8 mouse cellular contexts compared by ENCODE assay signal in genomic region chr7:112823621-112824020, GRCm38 (mm10).
DNase-seq lines count a peak whose midpoint lies in the region; ATAC-seq and TF ChIP-seq lines count a peak whose summit lies in the region.

No protein-coding gene starts in this region.

- peaks cover 40 to 75% of the 10 kb centered on the region in 2 experiments for H3K4me1 ChIP-seq in heart, embryonic 14.5 days (ENCODE audit: control insufficient read depth in 2 of 2, insufficient read depth in 2 of 2, low read length in 2 of 2)
- peaks cover 54% of the 10 kb centered on the region for H3K4me1 ChIP-seq in kidney, postnatal 0 days (replicated peaks; ENCODE audit: insufficient read depth, low read length)
- peaks cover 0 to 20% of the 10 kb centered on the region in 2 experiments; a peak in 2 of 4 replicates for H3K4me1 ChIP-seq in liver, embryonic 14.5 days (replicated peaks; ENCODE audit: control insufficient read depth in 2 of 2, insufficient read depth in 2 of 2, low read length in 1 of 2)
- peaks cover 67% of the 10 kb centered on the region for H3K4me1 ChIP-seq in neural tube, embryonic 11.5 days (ENCODE audit: control insufficient read depth, insufficient read depth, low read length)

- H3K36me3 ChIP-seq in heart, embryonic 14.5 days (ENCODE audit: control insufficient read depth, insufficient read depth, low read length) = no peaks in the 10 kb centered on the region
- no peaks in the 10 kb centered on the region for H3K36me3 ChIP-seq in kidney, postnatal 0 days (ENCODE audit: insufficient read depth, low read length)
- no peaks in the 10 kb centered on the region for H3K36me3 ChIP-seq in liver, embryonic 14.5 days (replicated peaks; ENCODE audit: control insufficient read depth, insufficient read depth, low read depth)
- no peaks in the 10 kb centered on the region; the same call in 1 of the 2 replicates for H3K36me3 ChIP-seq in neural tube, embryonic 11.5 days (ENCODE audit: control insufficient read depth, insufficient read depth, low read length)

- peak; percentile 67 for ATAC-seq in heart, embryonic 14.5 days (ENCODE audit: insufficient number of reproducible peaks, insufficient read depth, low FRiP score, low read depth)
- peak; percentile 79 for ATAC-seq in kidney, postnatal 0 days (replicated peaks; ENCODE audit: low FRiP score, low read depth)
- peak; percentile 64; the same call in 1 of the 2 replicates for ATAC-seq in liver, embryonic 14.5 days (ENCODE audit: insufficient read depth)
- ATAC-seq in neural tube, embryonic 11.5 days (ENCODE audit: insufficient read depth, low FRiP score, low TSS enrichment) = peak; percentile 73

- peak; percentile 96 for DNase-seq in heart, adult 11 months
- no peak for DNase-seq in heart, postnatal 36 days
- DNase-seq in embryo, embryonic 11.5 days (ENCODE audit: low read depth, low spot score) = peak; percentile 71
- DNase-seq in kidney, postnatal 0 days (ENCODE audit: low spot score) = peak; percentile 92
- peak in 1 of 3 experiments; percentile 4 for DNase-seq in liver, embryonic 14.5 days (ENCODE audit: low read depth in 3 of 3, low spot score in 3 of 3)
- DNase-seq in neural tube, embryonic 11.5 days (ENCODE audit: low spot score) = peak; percentile 87
- no peak for DNase-seq in thymus, adult 18-20 months

- H3K27me3 ChIP-seq in heart, embryonic 14.5 days (ENCODE audit: control insufficient read depth, insufficient read depth, low read length) = no peaks in the 10 kb centered on the region
- H3K27me3 ChIP-seq in kidney, postnatal 0 days (ENCODE audit: insufficient read depth, low read length) = no peaks in the 10 kb centered on the region
- no peaks in the 10 kb centered on the region for H3K27me3 ChIP-seq in liver, embryonic 14.5 days (ENCODE audit: control insufficient read depth, insufficient read depth, low read length)
- no peaks in the 10 kb centered on the region for H3K27me3 ChIP-seq in neural tube, embryonic 11.5 days (ENCODE audit: control insufficient read depth, insufficient read depth, low read length)

- intact Hi-C loops in heart, postnatal 36 days (cut with DNase I) = no loop called here

- peak overlapping the region; percentile 69 to 79 for H3K27ac ChIP-seq in heart, embryonic 14.5 days (replicated peaks in 1 of 2; ENCODE audit: control insufficient read depth in 1 of 2, insufficient read depth in 1 of 2, low read depth in 2 of 2, low read length in 2 of 2)
- H3K27ac ChIP-seq in kidney, postnatal 0 days = peak overlapping the region; percentile 54; the same call in 1 of the 2 replicates
- H3K27ac ChIP-seq in liver, embryonic 14.5 days = no peak overlapping the region
- no peak overlapping the region for H3K27ac ChIP-seq in neural tube, embryonic 11.5 days (ENCODE audit: low read depth, low read length)

- H3K9me3 ChIP-seq in heart, embryonic 14.5 days (ENCODE audit: control insufficient read depth, low read length) = no peaks in the 10 kb centered on the region
- no peaks in the 10 kb centered on the region for H3K9me3 ChIP-seq in kidney, postnatal 0 days (replicated peaks; ENCODE audit: low read length)
- H3K9me3 ChIP-seq in liver, embryonic 14.5 days (ENCODE audit: control insufficient read depth, low read length) = no peaks in the 10 kb centered on the region
- H3K9me3 ChIP-seq in neural tube, embryonic 11.5 days (ENCODE audit: control insufficient read depth, low read length) = no peaks in the 10 kb centered on the region

- no peak for TF ChIP-seq CTCF in kidney, postnatal 0 days (IDR thresholded peaks at IDR 0.05; ENCODE audit: low read depth)
- no peak for TF ChIP-seq CTCF in liver, embryonic 14.5 days (IDR thresholded peaks at IDR 0.05; ENCODE audit: low read depth)

- WGBS in heart, embryonic 14.5 days = 4% methylated on average over 5 of the region's 5 CpGs
- WGBS in kidney, postnatal 0 days = 4% methylated on average over 5 of the region's 5 CpGs
- WGBS in liver, embryonic 14.5 days (ENCODE audit: insufficient replicate concordance) = 8% methylated on average over 5 of the region's 5 CpGs
- 3% methylated on average over 5 of the region's 5 CpGs for WGBS in neural tube, embryonic 11.5 days

- TF ChIP-seq EP300 in liver, embryonic 14.5 days (IDR thresholded peaks at IDR 0.05; ENCODE audit: low read depth) = no peak

- peak overlapping the region; percentile 45 for H3K4me2 ChIP-seq in heart, embryonic 14.5 days (ENCODE audit: low read length)
- H3K4me2 ChIP-seq in kidney, postnatal 0 days (ENCODE audit: low read length) = peak overlapping the region; percentile 27
- H3K4me2 ChIP-seq in liver, embryonic 14.5 days (ENCODE audit: low read depth) = no peak overlapping the region
- H3K4me2 ChIP-seq in neural tube, embryonic 11.5 days (ENCODE audit: low read depth) = 0 out of 2 replicates have a peak overlapping the region, but pooled peaks have one; percentile 2

- no peak overlapping the region for H3K4me3 ChIP-seq in heart, embryonic 14.5 days (ENCODE audit: control insufficient read depth in 1 of 2, insufficient read depth in 1 of 2, low read depth in 1 of 2, low read length in 2 of 2)
- no peak overlapping the region for H3K4me3 ChIP-seq in kidney, postnatal 0 days (replicated peaks; ENCODE audit: low read depth, low read length)
- no peak overlapping the region for H3K4me3 ChIP-seq in liver, embryonic 14.5 days (ENCODE audit: insufficient read depth in 1 of 2, low read depth in 2 of 2, low read length in 2 of 2)
- H3K4me3 ChIP-seq in neural tube, embryonic 11.5 days (ENCODE audit: low read depth, low read length) = no peak overlapping the region

- peak overlapping the region; percentile 32 for H3K9ac ChIP-seq in heart, embryonic 14.5 days (ENCODE audit: low read length)
- no peak overlapping the region for H3K9ac ChIP-seq in kidney, postnatal 0 days (ENCODE audit: low read depth, low read length)
- H3K9ac ChIP-seq in liver, embryonic 14.5 days (replicated peaks) = no peak overlapping the region
- no peak overlapping the region for H3K9ac ChIP-seq in neural tube, embryonic 11.5 days (ENCODE audit: low read length)

Comparison
In these comparisons a context has a peak if more than half of its experiments do, and no peak if none do; other contexts are left out.
1. DNase-seq: peak in heart, adult 11 months (single experiment), embryo, embryonic 11.5 days (single experiment), kidney, postnatal 0 days (single experiment) and neural tube, embryonic 11.5 days (single experiment); none in heart, postnatal 36 days (0 of 2) and thymus, adult 18-20 months (0 of 2).
2. H3K27ac ChIP-seq: peak in heart, embryonic 14.5 days (2 of 2) and kidney, postnatal 0 days (single experiment); none in liver, embryonic 14.5 days (single experiment) and neural tube, embryonic 11.5 days (single experiment).
3. Peak in every context shown above with its lines, with median percentiles within 50 percentile points of each other: ATAC-seq.